Mouse (Mus musculus) limb, embryonic 12.5 days (tissue): ENCODE measurements around the gene Tarsl2. TPM values are rescaled to one million over a fixed set of nuclear protein-coding genes. Genes with fewer than 3 reads are reported as not detected.

ENCODE experiments used
- ATAC-seq: fragments of 200-750 bp; cut with Nextera tagmentation; 2 replicates; pipeline ENCODE4 v1.8.0; 2017; ENCODE audit warnings: low read depth, moderate TSS enrichment; ENCODE audit not compliant: insufficient number of reproducible peaks, insufficient read depth, low FRiP score, low TSS enrichment
- H3K27ac ChIP-seq: fragments of 300-500 bp; sonication (generic); 2 replicates; pipeline ENCODE4 v1.5.1; 2016; ENCODE audit warnings: mild to moderate bottlenecking, moderate library complexity
- H3K27me3 ChIP-seq: fragments of 300-500 bp; sonication (generic); 2 replicates; pipeline ENCODE4 v1.6.1; 2016; ENCODE audit warnings: mild to moderate bottlenecking, moderate library complexity
- H3K36me3 ChIP-seq: fragments of 300-500 bp; sonication (generic); 2 replicates; pipeline ENCODE4 v1.6.1; 2016; ENCODE audit warnings: mild to moderate bottlenecking, moderate library complexity
- H3K4me1 ChIP-seq: fragments of 300-500 bp; sonication (generic); replicated peaks from 2 replicates; pipeline ENCODE4 v1.6.1; 2016
- H3K4me2 ChIP-seq: fragments of 300-500 bp; sonication (generic); 2 replicates; pipeline ENCODE4 v1.6.1; 2016; ENCODE audit warnings: mild to moderate bottlenecking, moderate library complexity
- H3K4me3 ChIP-seq: fragments of 300-500 bp; sonication (generic); replicated peaks from 2 replicates; pipeline ENCODE4 v1.5.1; 2016; ENCODE audit warnings: mild to moderate bottlenecking
- H3K9ac ChIP-seq: fragments of 300-500 bp; sonication (generic); replicated peaks from 2 replicates; pipeline ENCODE4 v1.6.1; 2016; ENCODE audit warnings: mild to moderate bottlenecking, moderate library complexity
- H3K9me3 ChIP-seq: fragments of 300-500 bp; sonication (generic); 2 replicates; pipeline ENCODE4 v1.6.1; 2016; ENCODE audit warnings: mild to moderate bottlenecking, moderate library complexity
- WGBS: fragments of 180-500 bp; shearing (Covaris S2); methylation state at CpG from one replicate; pipeline ENCODE4 v1.1.7; 2016; 5-methylcytosine and 5-hydroxymethylcytosine counted together
- polyA plus RNA-seq: library from polyadenylated mRNA; unstranded; fragments of >200 nt; fragmentation: Nextera tagmentation; extraction: Ambion mirVana; gene quantifications from 2 replicates; pipeline ENCODE4 v1.2.1, GENCODE M21; 2016

Tarsl2 gene
- polyA plus RNA-seq, 1 experiment from 2014 or later, result 11.6 TPM

GRCm38 (mm10) chr7:65630661-65631060 lies 14.0 kb upstream of the Tarsl2 start:
- Histone ChIP-seq H3K4me1 (peaks cover 5% of the 10 kb centered on the region; the same call in 1 of the 2 replicates), H3K4me3 (no peak overlapping the region), H3K4me2 (no peak overlapping the region), H3K9ac (no peak overlapping the region), H3K27ac (no peak overlapping the region), H3K36me3 (no peaks in the 10 kb centered on the region), H3K27me3 (no peaks in the 10 kb centered on the region), H3K9me3 (no peaks in the 10 kb centered on the region)
- ATAC-seq, result no peak
- 84% methylated on average over 5 of the region's 5 CpGs for WGBS

- Histone ChIP-seq H3K9me3 (no peaks in the 10 kb centered on the region), H3K27ac (no peak overlapping the region), H3K9ac (no peak overlapping the region), H3K4me3 (no peak overlapping the region), H3K36me3 (no peaks in the 10 kb centered on the region), H3K27me3 (no peaks in the 10 kb centered on the region), H3K4me2 (no peak overlapping the region), H3K4me1 (no peaks in the 10 kb centered on the region)
- ATAC-seq, result no peak
- 80% methylated on average over 6 of the region's 6 CpGs for WGBS
Measured at GRCm38 (mm10) chr7:65635831-65636230, 8.9 kb upstream of the Tarsl2 start.

GRCm38 (mm10) chr7:65636356-65636880 lies 8.3 kb upstream of the Tarsl2 start:
- H3K27me3 ChIP-seq, result no peaks in the 10 kb centered on the region
- H3K4me2 ChIP-seq, result no peak overlapping the region
- ATAC-seq, result no peak
- H3K9me3 ChIP-seq, result no peaks in the 10 kb centered on the region
- H3K27ac ChIP-seq, result no peak overlapping the region
- no peaks in the 10 kb centered on the region for H3K36me3 ChIP-seq
- H3K4me1 ChIP-seq, result no peaks in the 10 kb centered on the region
- 74% methylated on average over 7 of the region's 7 CpGs for WGBS
- H3K4me3 ChIP-seq, result no peak overlapping the region
- no peak overlapping the region for H3K9ac ChIP-seq

- 65% methylated on average over 7 of the region's 7 CpGs for WGBS
- H3K27me3 ChIP-seq, result peaks cover 9% of the 10 kb centered on the region; the same call in 1 of the 2 replicates
Measured at GRCm38 (mm10) chr7:65638170-65638770, 6.4 kb upstream of the Tarsl2 start.

GRCm38 (mm10) chr7:65639821-65640382 lies 4.8 kb upstream of the Tarsl2 start:
- 69% methylated on average over 6 of the region's 6 CpGs for WGBS
- peaks cover 17% of the 10 kb centered on the region; the same call in 1 of the 2 replicates for H3K27me3 ChIP-seq
- H3K4me1 ChIP-seq, result no peaks in the 10 kb centered on the region
- H3K27ac ChIP-seq, result no peak overlapping the region
- H3K9ac ChIP-seq, result no peak overlapping the region
- no peak overlapping the region for H3K4me3 ChIP-seq
- no peaks in the 10 kb centered on the region for H3K9me3 ChIP-seq
- no peak for ATAC-seq
- H3K36me3 ChIP-seq, result no peaks in the 10 kb centered on the region
- H3K4me2 ChIP-seq, result no peak overlapping the region

More at GRCm38 (mm10) chr7:65638170-65638770, 6.4 kb upstream of the Tarsl2 start:
- Histone ChIP-seq H3K36me3 (no peaks in the 10 kb centered on the region), H3K4me2 (no peak overlapping the region), H3K9me3 (no peaks in the 10 kb centered on the region), H3K27ac (no peak overlapping the region), H3K9ac (no peak overlapping the region), H3K4me1 (no peaks in the 10 kb centered on the region), H3K4me3 (no peak overlapping the region)
- no peak for ATAC-seq

- WGBS, result 82% methylated on average over 6 of the region's 6 CpGs
- Histone ChIP-seq H3K4me3 (no peak overlapping the region), H3K9me3 (no peaks in the 10 kb centered on the region), H3K9ac (no peak overlapping the region), H3K4me2 (no peak overlapping the region), H3K36me3 (no peaks in the 10 kb centered on the region), H3K27me3 (peaks cover 17% of the 10 kb centered on the region; the same call in 1 of the 2 replicates), H3K27ac (no peak overlapping the region), H3K4me1 (no peaks in the 10 kb centered on the region; the same call in 1 of the 2 replicates)
- no peak for ATAC-seq
Measured at GRCm38 (mm10) chr7:65640672-65641071, 4.0 kb upstream of the Tarsl2 start.

GRCm38 (mm10) chr7:65642371-65643304 lies 2.1 kb upstream of the Tarsl2 start:
- Histone ChIP-seq H3K27me3 (peaks cover 17% of the 10 kb centered on the region; the same call in 1 of the 2 replicates), H3K9ac (no peak overlapping the region), H3K4me2 (no peak overlapping the region), H3K9me3 (no peaks in the 10 kb centered on the region), H3K27ac (no peak overlapping the region), H3K4me1 (peaks cover 5% of the 10 kb centered on the region; the same call in 1 of the 2 replicates), H3K4me3 (no peak overlapping the region), H3K36me3 (peaks cover 7% of the 10 kb centered on the region; the same call in 1 of the 2 replicates)
- ATAC-seq, result no peak
- 73% methylated on average over 6 of the region's 6 CpGs for WGBS

- no peak overlapping the region for H3K27ac ChIP-seq
- peaks cover 15% of the 10 kb centered on the region; the same call in 1 of the 2 replicates for H3K36me3 ChIP-seq
- peak overlapping the region; percentile 79 for H3K4me2 ChIP-seq
- H3K9me3 ChIP-seq, result no peaks in the 10 kb centered on the region
- peaks cover 5% of the 10 kb centered on the region; the same call in 1 of the 2 replicates for H3K4me1 ChIP-seq
- ATAC-seq, result no peak
- 31% methylated on average over 6 of the region's 6 CpGs for WGBS
- H3K9ac ChIP-seq, result no peak overlapping the region
- H3K4me3 ChIP-seq, result peak overlapping the region; percentile 74
- peaks cover 17% of the 10 kb centered on the region; the same call in 1 of the 2 replicates for H3K27me3 ChIP-seq
Measured at GRCm38 (mm10) chr7:65643861-65644421, 757 bp upstream of the Tarsl2 start.

- Histone ChIP-seq H3K4me1 (peaks cover 5% of the 10 kb centered on the region; the same call in 1 of the 2 replicates), H3K27ac (no peak overlapping the region), H3K4me2 (no peak overlapping the region), H3K4me3 (no peak overlapping the region), H3K9ac (no peak overlapping the region), H3K9me3 (peaks cover 4% of the 10 kb centered on the region; the same call in 1 of the 2 replicates), H3K36me3 (peaks cover 29% of the 10 kb centered on the region), H3K27me3 (peaks cover 17% of the 10 kb centered on the region; the same call in 1 of the 2 replicates)
- WGBS, result 88% methylated on average over 8 of the region's 8 CpGs
- ATAC-seq, result no peak
Measured at GRCm38 (mm10) chr7:65645996-65646395, 1.3 kb downstream of the Tarsl2 start.

GRCm38 (mm10) chr7:65650662-65651061 lies 6.0 kb downstream of the Tarsl2 start:
- Histone ChIP-seq H3K36me3 (peaks cover 39% of the 10 kb centered on the region), H3K9me3 (peaks cover 4% of the 10 kb centered on the region; the same call in 1 of the 2 replicates)
- 93% methylated on average over 4 of the region's 4 CpGs for WGBS

More at GRCm38 (mm10) chr7:65650662-65651061, 6.0 kb downstream of the Tarsl2 start:
- Histone ChIP-seq H3K4me1 (0 out of 2 replicates have a peak, but pooled peaks cover 5% of the 10 kb centered on the region), H3K9ac (no peak overlapping the region), H3K27me3 (no peaks in the 10 kb centered on the region; the same call in 1 of the 2 replicates), H3K4me3 (no peak overlapping the region), H3K27ac (no peak overlapping the region), H3K4me2 (no peak overlapping the region)
- ATAC-seq, result no peak
